Mouse (Mus musculus) common myeloid progenitor, adult 5-6 weeks (primary cell): ENCODE results near the gene Cemip. TPM values are rescaled to one million over a fixed set of nuclear protein-coding genes. Genes with fewer than 3 reads are reported as not detected.
A peak's percentile ranks its signal among the peaks of the same experiment; 100 is the strongest.

Experiments used
- ATAC-seq: replicated peaks from 2 replicates; pipeline ENCODE4 v1.8.0; 2016; ENCODE audit warnings: low read depth, mild to moderate bottlenecking, moderate TSS enrichment, inconsistent platforms; ENCODE audit not compliant: poor library complexity, severe bottlenecking
- total RNA-seq: library from RNA; stranded (forward); fragments of 200-1000, 187-1606 nt; gene quantifications from 2 replicates; pipeline ENCODE4 v1.2.3, GENCODE M21; 2017

The Cemip gene
- total RNA-seq, 1 experiment from 2014 or later = not detected

DNA sequence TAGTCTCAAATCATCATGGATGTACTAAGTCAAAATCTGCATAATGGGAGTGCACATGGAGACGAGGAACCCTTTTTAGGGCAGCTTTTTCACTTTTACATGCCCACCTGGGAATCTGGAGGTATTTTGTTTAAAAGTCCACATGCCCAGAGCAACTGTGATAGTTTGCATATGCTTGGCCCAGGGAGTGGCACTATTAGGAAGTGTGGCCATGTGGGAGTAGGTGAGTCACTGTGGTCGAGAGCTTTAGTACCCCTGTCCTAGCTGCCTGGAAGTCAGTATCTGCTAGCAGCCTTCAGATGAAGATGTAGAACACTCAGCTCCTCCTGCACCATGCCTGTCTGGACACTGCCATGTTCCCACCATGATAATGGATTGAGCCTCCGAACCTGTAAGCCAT lies 14.4 kb upstream of the Cemip start:
- ATAC-seq = no peak

GRCm38 (mm10) chr7:84098098-84098497 lies 11.8 kb upstream of the Cemip start:
- ATAC-seq = no peak

DNA sequence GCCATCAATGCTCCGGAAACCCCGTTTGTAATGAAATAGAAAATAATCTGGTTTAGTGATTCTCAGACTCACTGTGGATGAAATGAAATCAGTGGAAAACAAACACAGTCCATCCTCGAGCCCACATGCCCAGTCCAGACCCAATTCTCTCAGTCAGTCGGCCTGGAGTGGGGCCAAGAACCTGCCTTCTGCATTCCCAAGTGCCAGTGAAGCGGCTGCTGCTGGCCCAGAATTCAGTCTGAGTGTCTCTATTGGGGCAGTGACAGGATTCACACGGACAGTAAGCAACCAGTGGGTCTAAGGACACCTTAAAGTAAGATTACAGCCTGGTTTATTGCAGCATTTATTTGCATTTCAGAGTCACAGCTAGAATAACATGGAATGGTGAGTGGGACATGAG lies 10.2 kb upstream of the Cemip start:
- no peak for ATAC-seq

GRCm38 (mm10) chr7:84090793-84091192 lies 4.5 kb upstream of the Cemip start:
- no peak for ATAC-seq

DNA sequence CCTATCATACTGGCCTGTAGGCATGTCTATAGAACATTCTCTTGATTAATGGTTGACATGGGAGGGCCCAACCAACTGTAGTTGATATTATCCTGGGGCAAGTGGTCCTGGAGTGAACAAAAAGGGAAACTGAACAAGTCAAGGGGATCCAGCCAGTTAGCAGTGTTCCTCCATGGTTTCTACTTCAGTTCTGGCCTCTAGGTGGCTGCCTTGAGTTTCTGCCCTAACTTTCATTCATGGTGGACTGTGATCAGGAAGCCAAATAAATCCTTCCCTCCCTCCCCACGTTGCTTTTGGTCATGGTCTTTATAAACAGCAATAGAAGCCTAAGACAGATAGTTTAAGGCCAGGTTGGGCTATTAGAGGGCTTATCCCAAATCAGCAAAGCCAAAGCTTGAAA lies 3.5 kb upstream of the Cemip start:
- ATAC-seq = no peak; the same call in 1 of the 2 replicates

GRCm38 (mm10) chr7:84088971-84089370 lies 2.7 kb upstream of the Cemip start:
- ATAC-seq = peak; percentile 67

GRCm38 (mm10) chr7:84088191-84088590 lies 1.9 kb upstream of the Cemip start:
- no peak for ATAC-seq

- ATAC-seq = peak; percentile 82
Measured at GRCm38 (mm10) chr7:84085049-84085945, 1.0 kb downstream of the Cemip start.

- no peak for ATAC-seq
Measured at GRCm38 (mm10) chr7:84077257-84078013, 8.9 kb downstream of the Cemip start.

DNA sequence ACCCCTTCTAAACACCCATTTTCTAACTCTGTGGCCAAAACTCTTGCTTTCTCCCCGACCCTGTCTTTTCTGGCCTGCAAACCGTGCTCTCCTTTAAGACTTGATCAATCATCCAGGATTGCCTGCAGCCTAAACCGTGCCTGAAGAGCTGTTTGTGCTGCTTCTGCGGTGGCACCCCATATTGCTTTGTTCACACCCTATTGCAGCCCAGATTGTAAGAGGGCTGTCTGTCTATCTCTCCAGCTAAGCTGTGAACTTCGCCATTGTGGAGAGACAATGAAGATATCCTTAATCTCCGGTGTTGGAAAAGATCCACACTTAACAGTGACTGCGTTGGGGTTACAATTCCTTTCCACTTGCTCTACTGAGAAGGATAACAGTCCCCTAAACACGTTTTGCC lies 12.0 kb downstream of the Cemip start:
- ATAC-seq = no peak

GRCm38 (mm10) chr7:84073856-84074255 lies 12.4 kb downstream of the Cemip start:
- ATAC-seq = no peak

- ATAC-seq = no peak
Measured at GRCm38 (mm10) chr7:84068931-84069330, 17.4 kb downstream of the Cemip start.

GRCm38 (mm10) chr7:84059799-84060198 lies 26.5 kb downstream of the Cemip start:
- no peak for ATAC-seq

DNA sequence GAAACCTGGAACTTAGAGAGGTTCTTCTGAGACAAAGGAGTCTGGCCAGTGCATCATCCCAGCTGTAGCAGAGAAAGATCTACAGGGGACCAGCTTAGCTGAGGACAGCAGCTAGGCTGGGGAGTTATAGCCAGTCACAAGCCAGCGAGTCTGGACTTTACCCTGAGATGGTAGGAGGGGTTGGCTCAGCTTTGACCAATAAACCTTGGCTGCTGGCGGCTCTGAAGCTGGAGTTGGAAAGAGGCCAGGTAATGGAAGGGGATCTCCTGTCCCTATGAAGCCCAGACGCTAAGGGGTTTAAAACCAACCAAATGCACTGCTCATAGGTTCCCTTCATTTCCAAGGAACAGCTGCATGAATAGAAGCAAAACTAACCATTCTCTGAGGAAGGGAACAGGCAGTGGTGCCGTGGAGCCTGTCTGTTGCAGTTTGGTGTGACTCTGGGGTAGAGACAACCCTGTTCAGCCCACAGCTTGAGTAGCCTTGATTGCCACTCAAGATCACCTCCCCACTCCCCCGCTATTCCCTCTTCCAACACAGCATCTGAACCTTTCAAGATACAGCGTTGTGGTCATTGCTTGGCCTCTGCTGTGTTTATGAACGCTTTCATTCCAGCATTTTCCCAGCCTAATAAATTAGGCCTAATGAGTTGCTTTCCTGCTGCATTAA lies 30.2 kb downstream of the Cemip start:
- no peak for ATAC-seq

DNA sequence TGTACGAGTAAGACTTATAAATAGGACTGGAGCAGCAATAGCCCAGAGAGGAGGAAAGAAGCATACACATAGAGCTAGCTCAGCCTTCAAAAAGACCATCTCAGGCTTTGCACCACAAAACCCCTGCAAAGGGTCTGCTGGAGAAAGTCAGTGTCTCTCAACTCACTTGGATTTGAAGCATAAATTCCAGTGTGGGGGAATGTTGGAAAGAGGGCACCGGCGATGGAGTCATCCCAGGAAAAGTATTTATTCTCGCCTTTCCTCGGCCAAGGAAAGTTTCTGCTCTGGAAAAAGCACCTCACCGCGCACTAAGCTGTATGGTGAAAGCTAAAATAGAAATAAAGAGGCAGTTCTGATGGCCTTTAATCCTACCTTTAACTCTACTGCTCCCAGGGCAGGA lies 32.4 kb downstream of the Cemip start:
- no peak for ATAC-seq

- ATAC-seq = no peak
Measured at GRCm38 (mm10) chr7:84051423-84051822, 34.9 kb downstream of the Cemip start.

DNA sequence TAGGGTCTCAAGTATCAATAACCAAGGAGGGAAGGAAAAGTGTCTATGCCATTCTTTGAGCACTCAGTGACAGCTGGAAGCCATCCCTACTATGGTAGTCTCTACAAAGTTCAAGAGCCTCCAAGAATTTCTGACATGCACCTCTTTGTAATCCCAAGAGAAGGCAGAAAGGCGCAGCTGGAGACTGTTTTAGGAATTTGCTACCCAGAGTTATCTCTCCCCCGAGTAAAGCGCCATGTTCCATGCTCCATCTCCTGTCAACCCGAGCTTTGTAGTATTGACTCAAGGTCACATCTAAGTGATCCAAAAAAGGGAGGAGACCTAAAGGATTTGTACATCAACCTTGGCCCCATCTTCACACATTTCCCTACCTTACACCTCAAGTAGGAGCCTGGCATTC lies 40.8 kb downstream of the Cemip start:
- ATAC-seq = no peak

- ATAC-seq = no peak
Measured at GRCm38 (mm10) chr7:84044581-84045290, 41.6 kb downstream of the Cemip start.

DNA sequence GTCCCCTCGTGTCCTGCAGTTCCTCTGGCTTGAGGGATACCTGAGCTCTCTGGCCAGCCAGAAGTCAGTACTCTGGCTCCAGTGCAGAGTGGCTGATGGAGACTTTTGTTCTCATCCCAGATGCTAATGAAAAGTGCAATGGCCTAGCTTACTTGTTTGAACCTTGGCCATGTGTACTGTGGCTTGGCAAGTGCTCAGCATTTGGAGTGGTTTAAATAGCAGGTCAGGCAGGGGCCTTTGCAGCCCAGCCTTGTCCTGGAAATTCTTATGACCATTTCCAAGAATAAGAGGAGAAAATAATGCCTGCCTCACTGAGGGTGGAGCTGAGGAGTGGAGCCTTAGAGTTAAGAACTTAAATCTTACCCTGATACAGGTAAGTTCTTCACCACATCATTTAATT lies 43.6 kb downstream of the Cemip start:
- no peak for ATAC-seq

DNA sequence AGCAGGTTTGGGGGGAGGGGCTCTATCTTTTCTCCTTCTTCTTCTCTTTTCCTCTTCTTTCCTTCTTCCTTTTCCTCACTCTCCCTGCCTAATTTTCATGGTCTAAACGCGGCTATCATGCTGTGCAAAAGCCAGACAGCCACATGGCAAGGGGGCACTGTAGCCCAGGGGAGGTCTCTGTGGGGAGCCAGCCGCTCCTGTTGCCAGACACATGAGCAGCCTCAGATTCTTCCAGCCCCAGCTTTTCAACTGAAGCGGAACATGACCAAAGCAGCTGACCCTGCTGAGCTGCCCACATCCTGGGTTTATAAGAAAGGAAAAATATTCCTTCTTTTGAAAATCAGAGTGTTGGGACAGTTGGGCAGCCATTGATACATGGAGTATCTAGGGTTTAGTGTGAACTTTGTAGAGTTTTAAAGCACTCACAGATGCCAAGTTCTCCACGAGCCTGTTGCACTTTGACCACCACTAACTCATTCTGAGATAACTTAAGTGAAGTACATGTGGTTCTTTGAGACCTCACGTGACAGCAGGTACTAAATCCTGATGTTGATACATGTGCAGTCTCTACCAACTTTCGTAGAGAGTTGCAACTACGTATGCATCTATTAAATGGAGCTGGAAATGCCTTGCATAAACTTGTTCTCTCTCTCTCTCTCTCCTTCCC lies 46.3 kb downstream of the Cemip start:
- no peak for ATAC-seq
